ENCODE assay signal across 15 mouse cellular contexts in genomic region chr8:35185165-35185564, GRCm38 (mm10).
"Had no signal": no experiment of that assay in that cellular context is flagged by ENCODE, and none has a peak within 500 bp of the region (broad histone marks: within the 10 kb centered on the region; RNA-seq: fewer than 3 reads in every experiment).

No protein-coding gene starts in this region.

- DNase-seq: kidney, adult 8-10 months; kidney, postnatal 25 days; liver, embryonic 13.5 days; liver, postnatal 0 days; midbrain, embryonic 14.5 days; right cerebral cortex, adult 18-20 months; right cerebral cortex, postnatal 25 days; thymus, adult 18-20 months; thymus, postnatal 25 days had no signal

- H3K27me3 ChIP-seq: limb, embryonic 15.5 days; liver, embryonic 13.5 days; neural tube, embryonic 15.5 days had no signal

- H3K9me3 ChIP-seq: limb, embryonic 15.5 days; liver, embryonic 13.5 days; midbrain, embryonic 10.5 days; neural tube, embryonic 15.5 days had no signal

- H3K9ac ChIP-seq: limb, embryonic 15.5 days; liver, embryonic 13.5 days; liver, postnatal 0 days; neural tube, embryonic 15.5 days had no signal

- H3K4me1 ChIP-seq: liver, embryonic 13.5 days; midbrain, embryonic 10.5 days; neural tube, embryonic 15.5 days had no signal

- ATAC-seq: intestine, postnatal 0 days; liver, postnatal 0 days had no signal

- H3K4me3 ChIP-seq: limb, embryonic 15.5 days; liver, embryonic 13.5 days; midbrain, embryonic 10.5 days; myocyte; neural tube, embryonic 15.5 days had no signal

- H3K36me3 ChIP-seq: limb, embryonic 15.5 days; liver, embryonic 13.5 days; midbrain, embryonic 10.5 days; neural tube, embryonic 15.5 days had no signal

- H3K27ac ChIP-seq: left cerebral cortex, adult 2 months; limb, embryonic 15.5 days; liver, embryonic 13.5 days; midbrain, embryonic 10.5 days; neural tube, embryonic 15.5 days had no signal

- H3K4me2 ChIP-seq: limb, embryonic 15.5 days; liver, embryonic 13.5 days; neural tube, embryonic 15.5 days had no signal
